Mouse (Mus musculus): ENCODE data around the gene Yeats4.

DNA sequence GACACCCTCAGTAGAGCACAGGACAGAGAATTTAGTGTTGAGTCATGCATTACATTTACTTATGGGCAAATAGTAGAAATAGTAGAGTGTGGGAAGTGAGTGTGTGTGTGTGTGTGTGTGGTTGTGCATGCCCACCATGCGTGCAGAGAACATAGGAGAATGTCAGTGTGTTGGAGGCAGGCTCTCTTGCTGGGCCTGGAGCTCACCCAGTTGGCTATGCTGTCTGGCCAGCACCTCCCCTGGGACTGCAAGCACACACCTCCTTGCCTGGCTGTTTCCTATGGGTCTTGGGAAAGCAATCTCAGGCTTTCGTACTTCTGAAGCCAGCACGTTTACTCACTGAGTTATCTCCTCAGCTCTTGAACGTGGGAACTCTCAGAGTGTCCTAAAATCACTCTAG lies 10.5 kb upstream of the Yeats4 start:
- no peak for TF ChIP-seq POLR2A (IDR thresholded peaks at IDR 0.05; ENCODE audit: borderline replicate concordance, extremely low read depth, low read depth, low read length)
- TF ChIP-seq CTCF (IDR thresholded peaks at IDR 0.05; ENCODE audit: insufficient read depth, low read length): no peak
